Mouse (Mus musculus) CH12.LX (cell line): Measurements from ENCODE around the gene Hsd3b4.
"Not testable (repeated sequence)": the region's sequence is repeated elsewhere in the genome, so short reads cannot be mapped to it uniquely, and the experiment has no call there.

Experiments
- CTCF ChIP-seq, 2 experiments: IDR thresholded peaks in 1 of 2; conservative IDR thresholded peaks in 1 of 2; 2 replicates each; pipeline ENCODE4 v1.5.1; 2011 to 2012; ENCODE audit warnings: low read depth in 2 of 2, low read length in 2 of 2, improper control_type of control experiment in 1 of 2, inconsistent platforms in 1 of 2, mild to moderate bottlenecking in 1 of 2, moderate library complexity in 1 of 2
- MEF2A ChIP-seq: IDR thresholded peaks from 2 replicates; pipeline ENCODE4 v1.6.1; 2014; ENCODE audit warnings: low read depth, mild to moderate bottlenecking, inconsistent platforms, low read length, improper control_type of control experiment, borderline replicate concordance

GRCm38 (mm10) chr3:98550215-98550614, 39.9 kb upstream of the Hsd3b4 start:
- not testable (repeated sequence) for TF ChIP-seq MEF2A; CTCF (conservative IDR thresholded peaks at IDR 0.05 in 1 of 2, IDR thresholded peaks at IDR 0.05 in 1 of 2; ENCODE audit: low read depth in 2 of 2, low read length in 2 of 2)
